Mouse (Mus musculus) brown adipose tissue, adult 24 weeks (tissue): ENCODE results near the gene Myog. TPM values are rescaled to one million over a fixed set of nuclear protein-coding genes. Genes with fewer than 3 reads are reported as not detected.

Experiments used
- H3K27ac ChIP-seq: fragments of 200-500 bp; replicated peaks from 2 replicates; pipeline ENCODE4 v1.5.1; 2012; ENCODE audit warnings: low read depth, mild to moderate bottlenecking, low read length
- H3K4me1 ChIP-seq: fragments of 200-500 bp; 2 replicates; pipeline ENCODE4 v1.6.1; 2012; ENCODE audit warnings: low read length, mixed read lengths; ENCODE audit not compliant: control insufficient read depth, insufficient read depth, insufficient read length
- H3K4me3 ChIP-seq: fragments of 200-500 bp; 2 replicates; pipeline ENCODE4 v1.5.1; 2012; ENCODE audit warnings: low read depth, mild to moderate bottlenecking, low read length, moderate library complexity; ENCODE audit not compliant: insufficient read depth
- polyA plus RNA-seq: library from polyadenylated mRNA; stranded (reverse); fragments of >200 nt; gene quantifications from 2 replicates; pipeline ENCODE4 v1.2.4, GENCODE M21; 2012; ENCODE audit not compliant: missing spikeins, insufficient read depth, insufficient read length

The Myog gene
- polyA plus RNA-seq, 1 experiment = not detected

DNA sequence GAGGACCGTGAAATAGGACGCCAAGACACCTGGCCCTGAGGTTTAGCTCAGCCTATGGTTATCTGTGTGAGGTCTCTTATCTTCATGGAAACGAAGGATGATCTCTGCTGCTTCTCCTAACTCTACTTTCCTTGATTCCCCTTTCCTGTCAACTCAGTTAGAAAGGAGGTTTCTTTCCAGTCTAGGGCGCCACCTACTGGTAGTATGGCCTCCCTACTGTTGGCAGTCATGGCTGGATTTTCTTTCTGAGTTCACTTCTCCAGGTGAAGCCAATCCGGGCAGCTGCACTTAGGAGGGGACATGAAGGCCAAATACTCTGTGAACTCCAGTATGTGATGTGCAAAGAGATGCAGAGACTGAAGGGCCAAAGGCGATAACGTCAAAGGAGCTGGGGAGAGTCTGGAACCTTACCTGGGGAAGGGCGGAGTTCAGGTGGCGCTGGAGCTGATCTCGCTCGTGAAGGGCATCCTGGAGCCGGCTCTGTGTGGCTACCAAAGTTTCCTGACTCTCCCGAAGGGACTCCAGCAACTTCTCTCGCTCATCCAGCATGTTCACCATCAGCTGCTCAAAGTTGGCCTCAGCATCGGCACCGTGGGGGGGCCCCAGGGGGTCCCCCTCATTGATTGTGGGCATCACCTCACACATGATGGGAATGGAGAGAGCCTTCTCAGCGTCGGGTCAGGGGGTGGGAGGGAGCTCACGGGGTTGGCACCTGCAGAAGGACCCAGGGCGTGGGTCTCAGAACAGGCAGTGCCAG is 42.3 kb downstream of the Myog start:
- no peak overlapping the region for H3K4me3 ChIP-seq
- H3K27ac ChIP-seq = no peak overlapping the region
- no peaks in the 10 kb centered on the region for H3K4me1 ChIP-seq

GRCm38 (mm10) chr1:134332770-134333271 is 43.0 kb downstream of the Myog start, which contains the start of gene Ppfia4:
Gene Ppfia4 (minus strand): TSS chr1:134332928.
- Histone ChIP-seq H3K4me1 (no peaks in the 10 kb centered on the region), H3K27ac (no peak within 1 kb of the TSS), H3K4me3 (no peak within 1 kb of the TSS)

GRCm38 (mm10) chr1:134333371-134334110 is 43.8 kb downstream of the Myog start:
- Histone ChIP-seq H3K27ac (no peak overlapping the region), H3K4me1 (no peaks in the 10 kb centered on the region), H3K4me3 (no peak overlapping the region)

DNA sequence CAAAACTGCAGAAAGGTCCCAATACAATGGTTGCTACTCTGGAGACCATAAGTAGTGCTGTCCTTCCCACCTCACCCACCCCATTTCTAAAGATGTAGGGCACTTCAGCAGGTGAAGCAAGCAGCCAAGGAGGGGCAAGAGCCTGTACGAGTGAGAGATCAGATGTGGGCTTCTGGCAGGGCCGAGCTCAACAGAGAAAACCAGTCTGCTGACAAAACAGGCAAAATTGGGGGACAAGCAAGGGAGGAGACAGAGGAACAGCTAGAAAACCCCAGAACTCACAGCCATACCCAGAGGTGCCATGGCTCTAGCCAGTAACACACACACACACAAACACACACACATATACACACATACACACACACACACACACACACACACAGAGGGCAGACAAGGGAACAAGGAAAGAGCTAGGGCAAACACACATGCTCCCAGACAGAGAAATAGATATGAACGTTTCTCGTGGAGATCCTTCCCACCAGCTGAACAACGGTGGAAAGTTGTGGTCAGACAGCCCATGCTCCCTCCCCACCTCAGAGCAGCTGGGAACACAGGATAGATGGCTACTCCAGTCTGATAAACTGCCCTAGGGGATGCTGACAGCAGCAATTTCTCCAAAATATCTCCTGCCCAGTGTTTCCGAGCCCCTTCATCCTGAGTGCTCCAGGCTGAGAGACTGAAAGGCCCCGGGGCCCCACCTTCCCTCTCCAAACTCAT is 44.5 kb downstream of the Myog start:
- Histone ChIP-seq H3K4me1 (no peaks in the 10 kb centered on the region), H3K27ac (no peak overlapping the region), H3K4me3 (no peak overlapping the region)

DNA sequence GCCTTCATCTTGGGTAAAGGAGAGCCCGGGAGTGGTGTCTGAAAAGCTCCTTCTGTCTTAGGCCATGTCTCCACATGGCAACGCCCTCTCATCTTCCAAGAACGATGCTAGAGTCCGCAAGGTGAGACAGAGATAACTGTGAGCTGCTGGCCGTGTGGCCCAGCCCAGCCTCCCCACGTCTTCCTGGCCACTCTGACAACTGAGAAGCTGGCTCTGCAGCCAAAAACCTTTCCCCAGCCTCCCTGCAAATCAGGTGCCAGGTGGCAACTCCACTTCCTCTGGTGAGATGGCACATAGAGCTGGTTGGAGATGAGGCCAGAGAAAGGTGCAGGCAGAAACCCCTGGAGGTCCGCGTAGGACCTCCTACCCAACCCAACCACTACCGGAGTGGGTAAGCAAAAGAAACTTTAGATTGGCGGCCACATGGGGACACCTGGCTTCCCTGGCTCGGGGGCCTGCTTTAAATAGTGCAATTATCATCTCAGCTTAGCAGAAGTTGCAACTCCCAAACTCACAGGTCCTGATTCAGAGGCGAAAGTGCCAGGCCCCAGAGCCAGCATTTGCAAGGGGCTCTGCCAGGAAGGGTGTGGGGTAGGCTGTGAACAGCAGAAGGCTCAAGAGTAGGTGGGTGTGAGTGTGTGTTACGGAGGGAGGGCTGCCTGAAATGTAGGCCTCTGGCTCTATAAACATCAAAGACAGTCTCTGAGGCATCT is 45.6 kb downstream of the Myog start:
- no peaks in the 10 kb centered on the region for H3K4me1 ChIP-seq
- no peak overlapping the region for H3K4me3 ChIP-seq
- no peak overlapping the region for H3K27ac ChIP-seq

DNA sequence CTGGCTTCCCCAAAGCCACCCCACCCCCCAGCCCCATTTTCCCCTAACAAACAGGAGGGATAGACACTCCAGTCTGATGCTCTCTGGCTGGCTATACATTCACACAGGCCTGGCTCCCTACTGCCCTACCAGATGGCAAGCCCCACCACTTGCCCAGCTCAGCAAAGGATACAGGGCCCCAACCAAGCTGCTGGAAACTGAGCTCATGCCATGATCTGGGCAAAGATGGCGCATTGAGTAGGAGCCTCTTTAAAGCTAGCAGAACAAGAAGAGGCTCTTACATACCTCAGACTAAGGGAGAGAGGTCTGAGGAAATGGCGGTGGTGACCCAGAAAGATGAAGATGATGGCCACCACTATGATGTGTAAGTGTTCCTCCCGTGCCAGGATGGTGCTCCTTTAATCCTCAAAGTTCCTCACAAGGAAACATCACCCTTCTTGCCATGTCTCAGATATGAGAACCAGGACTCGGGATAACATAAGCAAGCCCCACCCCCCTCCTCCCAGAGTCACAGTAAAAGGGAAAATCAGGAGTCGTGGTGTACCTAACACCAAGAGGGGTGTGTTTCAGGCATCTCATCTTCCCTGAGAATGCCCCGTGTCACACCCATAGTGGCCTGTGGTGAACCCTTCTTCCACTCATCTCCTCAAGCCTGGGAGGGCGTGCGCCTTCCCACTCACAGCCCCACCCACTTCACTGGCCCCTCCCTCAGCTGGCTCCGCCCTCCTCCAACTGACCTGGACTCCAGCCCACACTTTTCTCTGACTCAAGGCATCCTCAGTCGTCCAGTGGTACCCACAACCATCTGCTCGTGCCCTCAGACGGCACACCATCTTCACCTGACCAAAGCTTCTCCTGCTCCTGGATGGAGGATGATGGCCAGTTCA is 46.4 kb downstream of the Myog start:
- Histone ChIP-seq H3K4me1 (no peaks in the 10 kb centered on the region), H3K27ac (no peak overlapping the region), H3K4me3 (no peak overlapping the region)

DNA sequence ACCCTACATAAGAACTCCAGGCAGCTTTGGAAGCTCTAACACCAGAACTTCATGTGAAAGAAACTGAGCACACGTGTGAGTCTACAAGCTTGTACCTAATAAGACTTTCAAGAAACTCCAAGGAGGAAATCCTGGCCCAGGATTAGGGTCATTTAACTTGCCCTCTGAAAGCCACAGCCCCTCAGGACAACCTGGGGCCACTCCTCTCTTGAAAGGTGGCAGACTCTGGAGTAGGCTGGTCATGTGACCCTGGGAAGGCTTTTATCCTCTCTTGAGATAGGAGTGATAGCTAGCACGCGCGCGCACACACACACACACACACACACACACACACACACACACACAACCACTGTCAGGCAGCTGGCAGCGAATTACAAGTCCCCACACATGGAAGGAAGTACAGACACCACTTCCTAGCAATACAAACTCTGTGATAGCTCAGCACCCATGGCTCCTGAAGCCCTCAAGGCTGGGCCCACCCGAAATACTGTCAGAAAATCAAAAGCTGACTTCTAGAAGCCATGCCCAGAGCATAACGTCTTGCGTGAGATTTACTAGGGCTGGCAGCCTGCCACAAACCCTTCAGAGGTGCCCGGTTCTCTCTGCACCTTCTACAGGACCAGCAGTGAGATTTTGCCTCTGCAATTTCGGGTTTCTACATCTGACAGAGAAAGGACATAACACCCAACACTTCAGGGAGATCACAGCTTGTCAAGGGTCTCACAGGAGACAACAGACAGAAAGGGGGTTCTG is 47.3 kb downstream of the Myog start:
- Histone ChIP-seq H3K4me1 (no peaks in the 10 kb centered on the region), H3K4me3 (no peak overlapping the region), H3K27ac (no peak overlapping the region)

DNA sequence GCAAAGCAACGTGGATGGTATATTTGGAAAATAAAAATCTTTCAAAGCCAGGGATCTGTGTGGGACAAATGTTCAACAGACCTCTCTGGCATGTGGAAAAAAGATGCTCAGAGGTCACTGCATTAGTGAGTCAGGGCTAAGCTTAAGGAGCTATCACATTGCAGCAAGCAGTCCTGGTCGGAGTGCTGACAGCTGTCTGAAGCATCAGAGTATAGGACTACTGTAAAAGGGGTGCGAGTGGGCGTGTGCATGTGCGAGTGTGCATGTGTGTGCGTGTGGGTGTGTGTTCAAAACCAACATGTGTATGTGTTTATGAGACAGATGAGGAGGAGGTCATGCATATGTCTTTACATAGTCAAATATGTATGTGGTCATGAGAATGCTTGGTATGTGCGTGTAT is 49.4 kb downstream of the Myog start:
- H3K4me3 ChIP-seq = no peak overlapping the region
- no peaks in the 10 kb centered on the region for H3K4me1 ChIP-seq
- no peak overlapping the region for H3K27ac ChIP-seq

GRCm38 (mm10) chr1:134339757-134340619 is 50.2 kb downstream of the Myog start:
- no peak overlapping the region for H3K4me3 ChIP-seq
- no peak overlapping the region for H3K27ac ChIP-seq
- no peaks in the 10 kb centered on the region; the same call in 1 of the 2 replicates for H3K4me1 ChIP-seq

GRCm38 (mm10) chr1:134341641-134342277 is 52.0 kb downstream of the Myog start:
- Histone ChIP-seq H3K4me1 (no peaks in the 10 kb centered on the region; the same call in 1 of the 2 replicates), H3K27ac (no peak overlapping the region)

More at GRCm38 (mm10) chr1:134341641-134342277, 52.0 kb downstream of the Myog start:
- H3K4me3 ChIP-seq = no peak overlapping the region
